Mouse (Mus musculus): ENCODE measurements around the gene Erfe.

GRCm38 (mm10) chr1:91373414-91373835, 7.2 kb downstream of the Erfe start:
- TF ChIP-seq POLR2A (IDR thresholded peaks at IDR 0.05; ENCODE audit: borderline replicate concordance, control insufficient read depth, low read depth, low read length): no peak
- TF ChIP-seq CTCF (IDR thresholded peaks at IDR 0.05; ENCODE audit: control insufficient read depth, insufficient read depth, low read length): no peak

All from bone marrow, adult 2 months (tissue).